Mouse (Mus musculus) adipocyte (in vitro differentiated cells): ENCODE measurements around the gene Wfdc10.
A peak's percentile ranks its signal among the peaks of the same experiment; 100 is the strongest.
"Not testable (repeated sequence)": the region's sequence is repeated elsewhere in the genome, so short reads cannot be mapped to it uniquely, and the experiment has no call there.

ENCODE experiments used
- DNase-seq: peaks from one replicate; pipeline ENCODE4 v3.0.0-alpha.2; 2016; ENCODE audit warnings: low spot score

The Wfdc10 gene

DNA sequence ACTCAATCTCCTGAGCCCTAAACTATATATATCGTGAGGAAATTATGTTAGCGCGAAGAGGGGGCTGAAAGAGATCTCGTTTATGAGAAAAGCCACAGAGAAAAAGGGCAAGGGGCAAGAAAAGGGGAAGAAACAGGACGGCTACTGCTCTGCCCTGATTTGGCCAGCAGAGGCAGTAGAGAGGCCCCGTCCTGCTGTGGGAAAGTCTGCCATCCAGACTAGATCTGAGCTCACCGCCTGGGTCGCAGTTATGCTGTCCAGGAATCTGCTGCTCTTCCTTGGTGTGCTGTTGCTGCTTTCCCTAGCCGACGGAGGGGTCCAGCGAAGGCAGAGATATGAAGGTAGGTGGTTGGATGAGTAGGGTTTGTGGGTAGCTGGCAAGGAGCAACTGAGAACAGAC lies at the start of gene Wfdc10:
Gene Wfdc10 (plus strand): TSS at position 189 of the 400 bp plus-strand sequence.
- DNase-seq = no peak

- DNase-seq = peak; percentile 24
Observed at GRCm38 (mm10) chr2:164608781-164609180, 47.1 kb upstream of the Wfdc10 start.

GRCm38 (mm10) chr2:164613471-164613870 lies 42.4 kb upstream of the Wfdc10 start, which contains the start of the genes Wfdc6b and Wfdc8:
Wfdc6b (plus strand) TSS chr2:164613522.
Wfdc8 (minus strand) TSS chr2:164613626.
- not testable (repeated sequence) for DNase-seq

- DNase-seq = no peak
Observed at GRCm38 (mm10) chr2:164615386-164615785, 40.5 kb upstream of the Wfdc10 start.

DNA sequence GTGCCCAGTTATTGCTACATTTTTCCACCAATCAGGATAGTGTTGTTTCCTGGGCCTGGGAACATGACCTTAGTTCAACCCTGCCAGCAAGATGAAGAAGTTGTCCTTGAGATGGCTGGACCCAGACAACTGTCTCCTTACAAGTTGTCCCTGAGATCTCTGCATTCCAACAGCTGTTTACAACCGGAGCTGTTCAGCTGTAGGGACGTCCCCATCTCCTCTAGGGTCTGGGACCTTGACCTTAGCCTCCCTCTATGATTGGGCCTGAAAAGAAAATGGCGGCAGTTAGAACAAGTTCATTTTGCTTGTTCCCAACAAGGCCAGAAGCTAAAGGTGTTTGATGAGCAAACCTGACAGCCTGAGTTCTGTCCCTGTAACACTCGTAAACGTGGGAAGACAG lies 36.8 kb upstream of the Wfdc10 start:
- no peak for DNase-seq

DNA sequence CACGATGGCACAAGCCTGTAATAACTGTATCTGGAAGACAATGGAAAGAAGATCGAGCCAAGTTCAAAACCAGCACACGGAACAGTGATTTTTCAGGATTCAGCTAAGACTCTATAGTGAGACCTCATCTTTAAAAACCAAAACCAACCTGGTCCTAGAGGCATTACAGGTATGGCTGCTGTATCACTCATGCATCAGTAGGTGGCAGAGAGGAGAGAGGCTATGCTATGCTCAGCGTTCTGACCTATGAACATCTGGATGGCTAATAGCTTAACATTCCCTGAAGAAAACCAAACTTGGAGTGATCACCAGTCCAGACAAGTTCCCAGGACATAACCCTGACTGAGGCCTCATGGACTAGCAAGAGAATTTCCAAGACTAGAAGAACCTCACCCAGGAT lies 34.1 kb upstream of the Wfdc10 start:
- no peak for DNase-seq

DNA sequence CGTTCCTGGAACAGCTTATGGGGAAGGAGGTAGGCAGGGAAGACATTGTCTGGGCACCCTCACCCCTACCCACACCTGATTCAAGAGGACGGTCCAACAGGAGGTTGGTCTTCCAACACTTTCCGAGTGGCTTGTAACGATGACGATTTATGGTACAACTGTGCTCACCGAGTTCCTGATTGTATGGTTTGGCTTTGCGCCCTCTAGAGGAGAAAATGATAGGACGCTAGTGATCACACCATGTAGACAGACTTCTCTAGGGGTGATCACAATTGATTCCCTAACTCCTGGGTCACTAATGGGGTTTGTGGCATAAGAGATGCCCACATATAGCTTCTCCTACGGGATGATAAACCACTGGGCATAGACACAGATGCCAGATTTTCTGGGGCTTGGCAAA lies 20.6 kb upstream of the Wfdc10 start:
- DNase-seq = no peak

DNA sequence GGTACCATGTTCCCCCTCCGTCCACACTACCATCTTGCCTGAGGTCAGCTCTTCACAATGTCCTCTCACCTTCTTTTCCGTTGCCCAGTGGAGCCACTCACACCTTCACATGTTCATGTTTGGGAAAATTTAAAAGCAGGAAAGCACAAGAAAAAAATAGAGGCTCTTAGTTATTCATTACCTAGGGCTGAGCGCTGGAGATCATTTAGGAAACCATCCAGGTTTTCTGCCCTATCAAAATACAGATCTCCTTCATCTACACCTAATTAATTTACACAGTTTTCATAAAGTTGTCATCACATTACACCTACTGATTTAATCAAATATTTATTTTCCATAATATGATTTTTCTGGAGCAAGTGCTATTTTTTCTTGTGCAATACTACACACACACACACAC lies 17.1 kb upstream of the Wfdc10 start, which contains the start of gene Wfdc16:
Gene Wfdc16 (minus strand): TSS at position 101 of the 400 bp plus-strand sequence.
- no peak for DNase-seq

- DNase-seq = no peak
Observed at GRCm38 (mm10) chr2:164641129-164641528, 14.7 kb upstream of the Wfdc10 start.

GRCm38 (mm10) chr2:164641881-164642673 lies 13.8 kb upstream of the Wfdc10 start:
- no peak for DNase-seq

GRCm38 (mm10) chr2:164656483-164656882 lies 637 bp downstream of the Wfdc10 start, which contains the start of gene Wfdc9:
Wfdc9 (minus strand) TSS chr2:164656583.
- no peak for DNase-seq

GRCm38 (mm10) chr2:164664851-164665250 lies 9.0 kb downstream of the Wfdc10 start:
- DNase-seq = peak; percentile 6

GRCm38 (mm10) chr2:164670261-164670660 lies 14.4 kb downstream of the Wfdc10 start:
- no peak for DNase-seq

- no peak for DNase-seq
Observed at GRCm38 (mm10) chr2:164670938-164671337, 15.1 kb downstream of the Wfdc10 start.

GRCm38 (mm10) chr2:164673987-164674386 lies 18.1 kb downstream of the Wfdc10 start, which contains the start of gene Wfdc11:
Wfdc11 (minus strand) TSS chr2:164674087.
- no peak for DNase-seq

DNA sequence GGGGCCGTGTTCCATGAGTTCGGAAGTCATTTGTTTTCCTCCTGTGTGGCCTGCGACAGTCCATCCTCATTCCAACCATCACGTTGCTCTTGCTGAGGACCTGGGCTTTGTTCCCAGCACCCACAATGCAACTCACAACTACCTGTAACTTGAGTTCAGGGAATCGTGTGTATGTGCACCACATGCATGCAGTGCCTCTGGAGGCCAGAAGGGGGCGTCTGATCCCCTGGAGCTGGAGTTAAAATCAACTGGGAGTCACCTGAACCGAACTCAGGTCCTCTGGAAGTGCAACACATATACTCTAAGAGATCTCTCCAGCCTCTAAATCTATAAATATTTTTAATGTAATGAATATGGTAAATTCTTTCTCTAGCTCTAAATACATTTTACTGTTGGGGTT lies 20.3 kb downstream of the Wfdc10 start:
- no peak for DNase-seq

DNA sequence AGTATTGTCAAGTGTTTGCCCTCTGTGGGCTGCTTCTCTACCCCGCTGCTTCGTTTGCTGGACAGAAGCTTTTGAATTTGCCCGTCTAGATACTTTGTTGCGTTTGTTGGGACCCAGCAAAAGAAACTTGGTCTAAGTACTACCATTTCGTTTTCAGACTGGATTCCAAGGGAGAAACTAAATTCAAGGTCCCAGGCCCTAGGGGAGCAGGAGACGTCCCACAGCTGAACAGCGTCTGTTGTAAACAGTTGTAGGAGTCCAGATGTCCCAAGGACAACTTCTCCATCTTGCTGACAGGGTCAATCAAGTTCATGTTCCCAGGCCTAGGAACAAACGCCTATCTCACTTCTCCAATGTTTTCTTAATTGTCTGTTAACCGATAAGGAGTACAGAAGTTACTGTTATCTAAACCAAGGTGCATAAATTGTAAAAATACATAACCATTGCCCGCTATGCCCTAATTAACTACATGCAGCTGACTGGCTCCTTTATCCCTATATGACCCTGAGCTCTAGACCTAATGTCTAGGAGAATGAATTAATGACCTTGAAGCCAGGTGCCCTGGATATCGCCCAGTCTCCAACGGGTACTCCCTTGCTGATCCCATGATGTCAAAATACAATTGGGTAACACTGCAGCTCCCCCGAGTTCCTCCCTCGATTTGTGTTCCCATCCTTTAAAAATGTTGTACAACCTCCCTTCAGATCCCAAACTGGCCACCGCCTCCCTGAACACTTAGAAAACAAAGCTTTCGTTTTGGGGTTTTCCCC lies 21.3 kb downstream of the Wfdc10 start:
- no peak for DNase-seq

DNA sequence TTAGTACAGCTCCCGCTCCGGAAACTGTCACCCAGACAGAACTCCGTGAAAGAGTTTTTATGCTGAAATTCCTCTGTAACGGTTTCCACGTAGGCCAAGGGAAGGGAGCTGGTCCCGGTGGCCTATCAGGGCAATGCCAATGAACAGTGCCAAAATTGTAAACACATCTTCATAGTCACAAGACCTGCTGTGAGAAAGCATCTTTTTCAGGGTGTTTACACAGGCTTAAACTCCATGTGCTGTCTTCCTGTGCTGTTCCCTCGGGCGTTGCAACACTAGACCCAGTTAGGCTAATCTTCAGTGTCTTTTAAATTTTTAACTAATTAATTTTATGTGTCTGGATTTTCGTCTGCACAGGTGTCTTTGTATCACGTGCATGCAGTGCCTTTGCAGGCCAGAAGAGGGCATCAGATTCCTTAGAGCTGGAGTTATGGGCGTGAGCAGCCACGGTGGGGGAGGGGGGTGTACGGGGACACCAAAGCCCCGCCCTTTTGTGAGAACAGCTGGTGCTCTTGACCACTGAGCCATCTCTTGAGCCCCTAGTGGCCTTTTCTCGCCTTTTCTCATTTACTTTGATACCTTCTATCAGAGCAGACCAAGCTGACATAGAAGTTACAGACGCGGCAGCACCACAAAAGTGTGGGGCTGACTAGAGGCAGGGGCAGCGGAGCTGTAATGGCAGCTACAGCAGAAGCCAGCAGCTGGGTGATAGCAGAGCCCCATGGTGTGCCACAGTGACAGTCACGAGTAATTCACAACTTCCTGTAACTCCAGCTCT lies 23.2 kb downstream of the Wfdc10 start:
- DNase-seq = peak; percentile 55

GRCm38 (mm10) chr2:164679906-164680305 lies 24.1 kb downstream of the Wfdc10 start:
- DNase-seq = no peak

DNA sequence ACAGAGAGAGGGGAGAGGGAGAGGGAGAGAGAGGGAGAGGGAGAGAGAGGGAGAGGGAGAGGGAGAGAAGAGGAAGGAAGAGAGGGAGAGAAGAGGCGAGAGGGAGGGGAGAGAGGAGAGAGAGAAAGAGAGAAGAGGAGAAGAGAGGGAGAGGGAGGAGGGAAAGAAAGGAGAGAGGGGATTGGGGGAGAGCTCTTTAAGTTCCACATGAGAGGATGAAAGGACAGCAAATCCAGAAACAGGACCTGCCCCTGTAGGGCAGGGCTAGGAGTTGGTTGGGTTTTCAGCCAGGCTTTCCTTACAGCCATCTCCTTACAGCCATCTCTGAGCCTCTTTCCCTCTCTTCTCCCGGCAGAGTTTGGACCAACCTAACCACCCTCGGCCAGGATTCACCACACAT lies 29.0 kb downstream of the Wfdc10 start, which contains the start of gene Wfdc13:
Gene Wfdc13 (plus strand): TSS at position 301 of the 400 bp plus-strand sequence.
- DNase-seq = no peak

DNA sequence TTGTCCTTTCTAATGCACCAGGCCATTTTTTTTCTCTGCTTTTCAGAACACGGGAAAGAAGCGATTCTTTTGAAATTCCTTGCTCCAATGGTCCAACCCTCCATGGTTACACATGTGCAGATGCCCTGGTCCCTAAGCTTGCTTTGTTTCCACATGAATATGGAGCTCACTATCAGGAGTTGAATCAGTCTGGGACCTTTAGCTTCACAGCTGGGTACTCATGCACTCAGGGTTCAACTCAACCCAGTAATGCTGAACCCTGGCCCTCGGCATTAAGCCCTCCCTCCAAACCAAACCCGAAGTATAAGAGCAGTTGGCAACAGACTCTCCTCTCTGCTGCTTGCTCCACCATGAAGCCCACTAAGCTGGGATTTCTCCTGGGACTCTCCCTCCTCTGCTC lies 42.4 kb downstream of the Wfdc10 start, which contains the start of gene Spint4:
Gene Spint4 (plus strand): TSS at position 301 of the 400 bp plus-strand sequence.
- no peak for DNase-seq

GRCm38 (mm10) chr2:164700959-164701358 lies 45.1 kb downstream of the Wfdc10 start:
- DNase-seq = no peak
